Mouse (Mus musculus): ENCODE measurements around the gene Sh3gl1. TPM values are rescaled to one million over a fixed set of nuclear protein-coding genes. Genes with fewer than 3 reads are reported as not detected.

Gene Sh3gl1
- polyA plus RNA-seq, 1 experiment from 2014 or later, result 116 TPM

DNA sequence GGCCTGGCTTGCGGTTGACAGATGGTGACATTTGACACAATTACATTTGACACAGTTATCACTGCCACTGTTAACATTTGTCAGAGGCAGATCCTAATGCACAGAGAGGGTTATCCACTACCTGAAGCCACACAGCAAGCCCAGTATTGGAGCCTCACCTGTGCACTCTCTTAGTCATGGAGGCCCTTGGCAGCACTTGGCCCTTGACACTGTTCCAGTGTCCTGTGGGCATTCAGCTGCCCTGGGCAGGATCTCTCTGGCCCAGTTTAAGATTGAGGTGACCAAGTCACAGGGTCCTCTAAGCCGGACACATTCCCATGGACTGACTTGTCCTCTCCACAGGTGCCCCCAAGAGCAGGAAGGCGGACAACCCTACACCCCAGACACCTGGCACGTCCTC, 69.2 kb downstream of the Sh3gl1 start:
- Histone ChIP-seq H3K4me3 (no peak overlapping the region), H3K27me3 (no peaks in the 10 kb centered on the region), H3K4me1 (peaks cover 25% of the 10 kb centered on the region), H3K4me2 (no peak overlapping the region), H3K9me3 (replicated peaks) (no peaks in the 10 kb centered on the region), H3K27ac (no peak overlapping the region), H3K36me3 (ENCODE audit: poor library complexity, severe bottlenecking) (peaks cover 49% of the 10 kb centered on the region), H3K9ac (no peak overlapping the region)
- ATAC-seq, result no peak
- 94% methylated on average over 4 of the region's 4 CpGs for WGBS

Other genes with a start within 250 kb of the Sh3gl1 start
- gene Zfp119a, start 157.7 kb downstream of the Sh3gl1 start, polyA plus RNA-seq (2015; fragmentation: Nextera tagmentation; extraction: Ambion mirVana), result 10.7 and 12.1 TPM in 2 replicates
- gene Zfp959, start 144.5 kb downstream of the Sh3gl1 start, polyA plus RNA-seq (2015; fragmentation: Nextera tagmentation; extraction: Ambion mirVana), result 15.0 and 15.5 TPM in 2 replicates
- gene Zfp119b, start 87.1 kb downstream of the Sh3gl1 start, polyA plus RNA-seq (2015; fragmentation: Nextera tagmentation; extraction: Ambion mirVana), result 6.6 and 7.3 TPM in 2 replicates
- 2.4 and 2.6 TPM in 2 replicates for gene Ebi3, start 84.0 kb downstream of the Sh3gl1 start, polyA plus RNA-seq (2015; fragmentation: Nextera tagmentation; extraction: Ambion mirVana)
- 29.2 and 32.1 TPM in 2 replicates for gene Yju2, start 77.5 kb downstream of the Sh3gl1 start, polyA plus RNA-seq (2015; fragmentation: Nextera tagmentation; extraction: Ambion mirVana)
- 102 TPM in 2 replicates for gene Shd, start 66.2 kb downstream of the Sh3gl1 start, polyA plus RNA-seq (2015; fragmentation: Nextera tagmentation; extraction: Ambion mirVana)
- 96.0 and 113 TPM in 2 replicates for gene Fsd1, start 50.1 kb downstream of the Sh3gl1 start, polyA plus RNA-seq (2015; fragmentation: Nextera tagmentation; extraction: Ambion mirVana)
- gene Stap2, start 31.1 kb downstream of the Sh3gl1 start, polyA plus RNA-seq (2015; fragmentation: Nextera tagmentation; extraction: Ambion mirVana), result 3.9 and 4.8 TPM in 2 replicates
- gene Mpnd, start 30.9 kb downstream of the Sh3gl1 start, polyA plus RNA-seq (2015; fragmentation: Nextera tagmentation; extraction: Ambion mirVana), result 168 TPM in 2 replicates
- gene Chaf1a, start 3.8 kb upstream of the Sh3gl1 start, polyA plus RNA-seq (2015; fragmentation: Nextera tagmentation; extraction: Ambion mirVana), result 22.0 and 26.7 TPM in 2 replicates
- 68.7 and 68.8 TPM in 2 replicates for gene Ubxn6, start 38.4 kb upstream of the Sh3gl1 start, polyA plus RNA-seq (2015; fragmentation: Nextera tagmentation; extraction: Ambion mirVana)
- 163 and 169 TPM in 2 replicates for gene Hdgfl2, start 43.0 kb upstream of the Sh3gl1 start, polyA plus RNA-seq (2015; fragmentation: Nextera tagmentation; extraction: Ambion mirVana)
- gene Plin4, start 73.2 kb upstream of the Sh3gl1 start, polyA plus RNA-seq (2015; fragmentation: Nextera tagmentation; extraction: Ambion mirVana), result 0.06 and 0.08 TPM in 2 replicates
- gene Plin5, start 81.0 kb upstream of the Sh3gl1 start, polyA plus RNA-seq (2015; fragmentation: Nextera tagmentation; extraction: Ambion mirVana), result 0.27 and 0.52 TPM in 2 replicates
- gene Lrg1, start 85.4 kb upstream of the Sh3gl1 start, polyA plus RNA-seq (2015; fragmentation: Nextera tagmentation; extraction: Ambion mirVana), result not detected in 2 replicates
- gene Sema6b, start 103.7 kb upstream of the Sh3gl1 start, polyA plus RNA-seq (2015; fragmentation: Nextera tagmentation; extraction: Ambion mirVana), result 4.2 and 4.3 TPM in 2 replicates
- gene Tnfaip8l1, start 125.8 kb upstream of the Sh3gl1 start, polyA plus RNA-seq (2015; fragmentation: Nextera tagmentation; extraction: Ambion mirVana), result 8.0 and 8.4 TPM in 2 replicates
- 56.8 and 64.5 TPM in 2 replicates for gene Mydgf, start 147.3 kb upstream of the Sh3gl1 start, polyA plus RNA-seq (2015; fragmentation: Nextera tagmentation; extraction: Ambion mirVana)
- gene Dpp9, start 182.3 kb upstream of the Sh3gl1 start, polyA plus RNA-seq (2015; fragmentation: Nextera tagmentation; extraction: Ambion mirVana), result 32.5 and 33.0 TPM in 2 replicates
- gene Fem1a, start 220.2 kb upstream of the Sh3gl1 start, polyA plus RNA-seq (2015; fragmentation: Nextera tagmentation; extraction: Ambion mirVana), result 16.5 and 19.3 TPM in 2 replicates
- gene Ticam1, start 240.2 kb upstream of the Sh3gl1 start, polyA plus RNA-seq (2015; fragmentation: Nextera tagmentation; extraction: Ambion mirVana), result 1.4 and 1.6 TPM in 2 replicates